Mouse (Mus musculus) G1E (cell line): Measurements from ENCODE around the gene Dock11. TPM values are rescaled to one million over a fixed set of nuclear protein-coding genes. Genes with fewer than 3 reads are reported as not detected.

Source experiments
- ATAC-seq: 2 replicates; pipeline ENCODE4 v1.8.0; 2016; ENCODE audit warnings: mild to moderate bottlenecking; ENCODE audit not compliant: insufficient number of reproducible peaks, poor library complexity, low FRiP score, severe bottlenecking; ENCODE audit errors: extremely low read depth
- DNase-seq: peaks from one replicate; pipeline ENCODE4 v3.0.0; 2012; ENCODE audit warnings: low spot score
- H3K27me3 ChIP-seq: 2 replicates; pipeline ENCODE4 v1.6.1; 2012; ENCODE audit warnings: mild to moderate bottlenecking, low read length, inconsistent platforms; ENCODE audit not compliant: insufficient read depth
- H3K36me3 ChIP-seq: replicated peaks from 2 replicates; pipeline ENCODE3; 2012; ENCODE audit warnings: mild to moderate bottlenecking, inconsistent platforms
- H3K4me1 ChIP-seq: 2 replicates; pipeline ENCODE4 v1.6.1; 2012; ENCODE audit warnings: low read depth, low read length, inconsistent platforms, mixed read lengths; ENCODE audit not compliant: insufficient read depth
- H3K4me3 ChIP-seq: 2 replicates; pipeline ENCODE4 v1.5.1; 2012; ENCODE audit warnings: low read depth, mild to moderate bottlenecking, inconsistent platforms, low read length, moderate library complexity, mixed read lengths
- H3K9me3 ChIP-seq: replicated peaks from 2 replicates; pipeline ENCODE4 v1.6.1; 2012; ENCODE audit warnings: inconsistent platforms
- CTCF ChIP-seq: IDR thresholded peaks from 2 replicates; pipeline ENCODE4 v1.5.1; 2012; ENCODE audit warnings: low read depth, low read length, inconsistent platforms, mixed read lengths
- GATA1 ChIP-seq: IDR thresholded peaks from 2 replicates; pipeline ENCODE4 v1.6.1; 2012; ENCODE audit warnings: borderline replicate concordance, low read length, inconsistent platforms, mixed read lengths
- GATA2 ChIP-seq: IDR thresholded peaks from 2 replicates; pipeline ENCODE4 v1.6.1; 2012; ENCODE audit warnings: low read depth, low read length, inconsistent platforms, borderline replicate concordance
- POLR2AphosphoS5 ChIP-seq: IDR thresholded peaks from 2 replicates; pipeline ENCODE4 v1.6.1; 2012; ENCODE audit warnings: low read depth, low read length, inconsistent platforms; ENCODE audit not compliant: insufficient replicate concordance
- TAL1 ChIP-seq: conservative IDR thresholded peaks from 2 replicates; pipeline ENCODE4 v1.6.1; 2012; ENCODE audit warnings: low read depth, low read length, inconsistent platforms, mixed read lengths
- polyA plus RNA-seq: library from polyadenylated mRNA; stranded (reverse); fragments of >175 nt; gene quantifications from 2 replicates; pipeline ENCODE4 v1.2.3, GENCODE M21; 2012
- total RNA-seq, 2 experiments: library from RNA; stranded (forward) in 1 of 2; stranded (reverse) in 1 of 2; fragments of 200-1000 nt in 1 of 2; fragments of >200 nt in 1 of 2; fragmentation: Nextera tagmentation in 1 of 2; gene quantifications; 2 replicates each; pipeline ENCODE4 v1.2.3; 2014 to 2017

Gene Dock11
- total and polyA plus RNA-seq, 3 experiments: not detected

- Histone ChIP-seq H3K4me3 (no peak overlapping the region), H3K9me3 (no peaks in the 10 kb centered on the region), H3K4me1 (no peaks in the 10 kb centered on the region), H3K36me3 (no peaks in the 10 kb centered on the region), H3K27me3 (no peaks in the 10 kb centered on the region)
- no peak for TF ChIP-seq GATA1
- TF ChIP-seq TAL1: no peak
- no peak for TF ChIP-seq GATA2
- no peak for TF ChIP-seq POLR2AphosphoS5
- no peak for TF ChIP-seq CTCF
- no peak for DNase-seq
- ATAC-seq: no peak
Observed at GRCm38 (mm10) chrX:35997793-35998419, 109.3 kb downstream of the Dock11 start.

- TF ChIP-seq GATA2: no peak
- TF ChIP-seq GATA1: no peak
- TF ChIP-seq CTCF: no peak
- TF ChIP-seq TAL1: no peak
- TF ChIP-seq POLR2AphosphoS5: no peak
- Histone ChIP-seq H3K36me3 (no peaks in the 10 kb centered on the region), H3K9me3 (no peaks in the 10 kb centered on the region), H3K27me3 (no peaks in the 10 kb centered on the region), H3K4me1 (no peaks in the 10 kb centered on the region), H3K4me3 (no peak overlapping the region)
- DNase-seq (no peak), ATAC-seq (no peak)
Observed at GRCm38 (mm10) chrX:36025651-36026050, 137.0 kb downstream of the Dock11 start.

- Histone ChIP-seq H3K27me3 (no peaks in the 10 kb centered on the region), H3K36me3 (no peaks in the 10 kb centered on the region), H3K4me1 (no peaks in the 10 kb centered on the region), H3K9me3 (no peaks in the 10 kb centered on the region), H3K4me3 (no peak overlapping the region)
- TF ChIP-seq GATA1: no peak
- TF ChIP-seq CTCF: no peak
- TF ChIP-seq GATA2: no peak
- TF ChIP-seq TAL1: no peak
- TF ChIP-seq POLR2AphosphoS5: no peak
- ATAC-seq (no peak), DNase-seq (no peak)
Observed at GRCm38 (mm10) chrX:36031113-36031512, 142.5 kb downstream of the Dock11 start.

GRCm38 (mm10) chrX:36034045-36034444, 145.4 kb downstream of the Dock11 start:
- no peaks in the 10 kb centered on the region for H3K36me3 ChIP-seq
- no peak for DNase-seq
- H3K9me3 ChIP-seq: no peaks in the 10 kb centered on the region
- H3K4me3 ChIP-seq: no peak overlapping the region
- no peak for ATAC-seq
- TF ChIP-seq POLR2AphosphoS5: no peak
- TF ChIP-seq CTCF: no peak
- no peak for TF ChIP-seq GATA2
- TF ChIP-seq TAL1: no peak
- no peak for TF ChIP-seq GATA1
- no peaks in the 10 kb centered on the region for H3K4me1 ChIP-seq
- no peaks in the 10 kb centered on the region for H3K27me3 ChIP-seq

GRCm38 (mm10) chrX:36045731-36046130, 157.1 kb downstream of the Dock11 start:
- ATAC-seq (no peak), DNase-seq (no peak)
- Histone ChIP-seq H3K4me3 (no peak overlapping the region), H3K9me3 (no peaks in the 10 kb centered on the region), H3K27me3 (no peaks in the 10 kb centered on the region), H3K36me3 (no peaks in the 10 kb centered on the region), H3K4me1 (no peaks in the 10 kb centered on the region)
- TF ChIP-seq GATA1 (no peak), POLR2AphosphoS5 (no peak), GATA2 (no peak), TAL1 (no peak), CTCF (no peak)

- no peak for DNase-seq
- Histone ChIP-seq H3K4me1 (no peaks in the 10 kb centered on the region), H3K4me3 (no peak overlapping the region), H3K36me3 (no peaks in the 10 kb centered on the region), H3K27me3 (no peaks in the 10 kb centered on the region), H3K9me3 (no peaks in the 10 kb centered on the region)
- no peak for ATAC-seq
- no peak for TF ChIP-seq TAL1
- TF ChIP-seq CTCF: no peak
- no peak for TF ChIP-seq GATA1
Observed at GRCm38 (mm10) chrX:36047451-36047850, 158.8 kb downstream of the Dock11 start.

- no peaks in the 10 kb centered on the region for H3K27me3 ChIP-seq
- ATAC-seq: no peak
- H3K9me3 ChIP-seq: no peaks in the 10 kb centered on the region
- H3K36me3 ChIP-seq: no peaks in the 10 kb centered on the region
- TF ChIP-seq GATA2 (no peak), GATA1 (no peak), TAL1 (no peak), POLR2AphosphoS5 (no peak), CTCF (no peak)
- DNase-seq: no peak
- no peak overlapping the region for H3K4me3 ChIP-seq
- no peaks in the 10 kb centered on the region for H3K4me1 ChIP-seq
Observed at GRCm38 (mm10) chrX:36050312-36050711, 161.7 kb downstream of the Dock11 start.
